Mouse (Mus musculus) bone marrow macrophage, adult 2 months (primary cell): ENCODE measurements around the gene Ctnna3.

Experiments used
- CTCF ChIP-seq: IDR thresholded peaks from 2 replicates; pipeline ENCODE4 v1.5.1; 2012; ENCODE audit warnings: low read depth, mild to moderate bottlenecking, low read length, moderate library complexity
- POLR2A ChIP-seq: IDR thresholded peaks from 2 replicates; pipeline ENCODE4 v1.6.1; 2012; ENCODE audit warnings: mild to moderate bottlenecking, low read depth, low read length, borderline replicate concordance

DNA sequence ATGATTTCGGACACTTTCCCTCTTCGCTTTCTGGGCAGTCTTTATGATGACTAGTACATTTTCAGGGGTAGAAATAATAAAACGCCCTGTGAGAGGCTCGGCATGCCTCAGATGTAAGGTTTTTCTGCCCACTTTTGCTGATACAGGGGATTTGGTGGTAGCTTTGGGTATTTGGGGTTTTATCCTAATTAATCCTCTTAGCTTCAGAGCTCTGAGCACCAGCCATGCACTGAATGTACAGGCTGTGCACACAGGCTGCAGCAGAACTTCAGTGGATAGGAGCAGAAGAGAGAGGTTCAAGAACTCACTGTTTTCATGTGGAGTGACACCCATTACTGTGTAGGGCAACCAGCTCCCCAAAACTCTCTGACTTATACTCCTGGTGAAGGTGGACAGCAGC is 1231.3 kb downstream of the Ctnna3 start:
- no peak for TF ChIP-seq POLR2A
- no peak for TF ChIP-seq CTCF
